Mouse (Mus musculus) G1E (cell line): ENCODE results near the gene Mtcl1.

Source experiments
- CTCF ChIP-seq: IDR thresholded peaks from 2 replicates; pipeline ENCODE4 v1.5.1; 2012; ENCODE audit warnings: low read depth, low read length, inconsistent platforms, mixed read lengths
- POLR2AphosphoS5 ChIP-seq: IDR thresholded peaks from 2 replicates; pipeline ENCODE4 v1.6.1; 2012; ENCODE audit warnings: low read depth, low read length, inconsistent platforms; ENCODE audit not compliant: insufficient replicate concordance

- no peak for TF ChIP-seq CTCF
- TF ChIP-seq POLR2AphosphoS5, result no peak
Observed at GRCm38 (mm10) chr17:66320716-66321372, 128.7 kb downstream of the Mtcl1 start.
